Mouse (Mus musculus) intestine, embryonic 15.5 days (tissue): ENCODE data around the gene Usp37. TPM values are rescaled to one million over a fixed set of nuclear protein-coding genes. Genes with fewer than 3 reads are reported as not detected.

ENCODE experiments used
- ATAC-seq: fragments of 200-750 bp; cut with Nextera tagmentation; 2 replicates; pipeline ENCODE4 v1.8.0; 2017; ENCODE audit warnings: moderate TSS enrichment, moderate library complexity
- H3K27ac ChIP-seq: fragments of 300-500 bp; sonication (generic); 2 replicates; pipeline ENCODE4 v1.5.1; 2015; ENCODE audit warnings: mild to moderate bottlenecking, inconsistent platforms
- H3K27me3 ChIP-seq: fragments of 300-500 bp; sonication (generic); replicated peaks from 2 replicates; pipeline ENCODE4 v1.6.1; 2015; ENCODE audit warnings: inconsistent platforms
- H3K36me3 ChIP-seq: fragments of 300-500 bp; sonication (generic); 2 replicates; pipeline ENCODE4 v1.6.1; 2015; ENCODE audit warnings: inconsistent platforms
- H3K4me1 ChIP-seq: fragments of 300-500 bp; sonication (generic); replicated peaks from 2 replicates; pipeline ENCODE4 v1.6.1; 2015; ENCODE audit warnings: inconsistent platforms
- H3K4me2 ChIP-seq: fragments of 300-500 bp; sonication (generic); replicated peaks from 2 replicates; pipeline ENCODE4 v1.6.1; 2015; ENCODE audit warnings: mild to moderate bottlenecking, inconsistent platforms
- H3K4me3 ChIP-seq: fragments of 300-500 bp; sonication (generic); replicated peaks from 2 replicates; pipeline ENCODE4 v1.5.1; 2015; ENCODE audit warnings: inconsistent platforms
- H3K9ac ChIP-seq: fragments of 300-500 bp; sonication (generic); 2 replicates; pipeline ENCODE4 v1.6.1; 2015; ENCODE audit warnings: inconsistent platforms
- H3K9me3 ChIP-seq: fragments of 300-500 bp; sonication (generic); 2 replicates; pipeline ENCODE4 v1.6.1; 2016; ENCODE audit warnings: inconsistent platforms
- WGBS: fragments of 180-500 bp; shearing (Covaris S2); methylation state at CpG from one replicate; pipeline ENCODE4 v1.1.7; 2015; 5-methylcytosine and 5-hydroxymethylcytosine counted together
- polyA plus RNA-seq: library from polyadenylated mRNA; unstranded; fragments of >200 nt; fragmentation: Nextera tagmentation; extraction: Ambion mirVana; gene quantifications from 2 replicates; pipeline ENCODE4 v1.2.1, GENCODE M21; 2015

The Usp37 gene
- polyA plus RNA-seq, 1 experiment from 2014 or later = 26.0 TPM

- peaks cover 44% of the 10 kb centered on the region for H3K4me1 ChIP-seq
- WGBS = 36% methylated on average over 7 of the region's 7 CpGs
- no peak for ATAC-seq
These were observed 151.1 kb downstream of the Usp37 start for GRCm38 (mm10) chr1:74393010-74393409.

GRCm38 (mm10) chr1:74392446-74392994 is 151.6 kb downstream of the Usp37 start:
- Histone ChIP-seq H3K27ac (peak overlapping the region; percentile 99), H3K4me1 (peaks cover 47% of the 10 kb centered on the region), H3K4me3 (peak overlapping the region; percentile 85), H3K9ac (peak overlapping the region; percentile 84), H3K9me3 (no peaks in the 10 kb centered on the region), H3K4me2 (peak overlapping the region; percentile 94), H3K27me3 (no peaks in the 10 kb centered on the region), H3K36me3 (peaks cover 13% of the 10 kb centered on the region; the same call in 1 of the 2 replicates)
- ATAC-seq = peak; percentile 24
- WGBS = under 1% methylated on average over 16 of the region's 16 CpGs

More at GRCm38 (mm10) chr1:74393010-74393409, 151.1 kb downstream of the Usp37 start:
- H3K36me3 ChIP-seq = peaks cover 13% of the 10 kb centered on the region; the same call in 1 of the 2 replicates
- peak overlapping the region; percentile 84 for H3K9ac ChIP-seq
- peak overlapping the region; percentile 99 for H3K27ac ChIP-seq
- peak overlapping the region; percentile 94 for H3K4me2 ChIP-seq
- H3K27me3 ChIP-seq = no peaks in the 10 kb centered on the region
- H3K9me3 ChIP-seq = no peaks in the 10 kb centered on the region
- peak overlapping the region; percentile 85 for H3K4me3 ChIP-seq

GRCm38 (mm10) chr1:74391844-74392441 is 152.1 kb downstream of the Usp37 start:
- peak overlapping the region; percentile 84 for H3K9ac ChIP-seq
- WGBS = under 1% methylated on average over 58 of the region's 63 CpGs
- peak overlapping the region; percentile 99 for H3K27ac ChIP-seq
- no peaks in the 10 kb centered on the region for H3K27me3 ChIP-seq
- H3K4me1 ChIP-seq = peaks cover 51% of the 10 kb centered on the region
- ATAC-seq = peak; percentile 37
- no peaks in the 10 kb centered on the region for H3K9me3 ChIP-seq
- H3K36me3 ChIP-seq = peaks cover 13% of the 10 kb centered on the region; the same call in 1 of the 2 replicates
- H3K4me2 ChIP-seq = peak overlapping the region; percentile 94
- H3K4me3 ChIP-seq = peak overlapping the region; percentile 85

- Histone ChIP-seq H3K27ac (peak within 1 kb of the TSS; percentile 99), H3K36me3 (peaks cover 13% of the 10 kb centered on the region; the same call in 1 of the 2 replicates), H3K9me3 (no peaks in the 10 kb centered on the region), H3K27me3 (no peaks in the 10 kb centered on the region), H3K9ac (peak within 1 kb of the TSS; percentile 84), H3K4me1 (peaks cover 51% of the 10 kb centered on the region), H3K4me3 (peak within 1 kb of the TSS; percentile 85), H3K4me2 (peak within 1 kb of the TSS; percentile 94)
- peak; percentile 76 for ATAC-seq
- WGBS = 3% methylated on average over 50 of the region's 51 CpGs
These were observed 152.9 kb downstream of the Usp37 start, which contains the start of gene Ctdsp1 for GRCm38 (mm10) chr1:74390924-74391748. Ctdsp1 (plus strand) TSS chr1:74391509.

- H3K4me1 ChIP-seq = peaks cover 51% of the 10 kb centered on the region
- no peak for ATAC-seq
- H3K9me3 ChIP-seq = no peaks in the 10 kb centered on the region
These were observed 153.7 kb downstream of the Usp37 start for GRCm38 (mm10) chr1:74390287-74390906.

GRCm38 (mm10) chr1:74389831-74390286 is 154.2 kb downstream of the Usp37 start:
- H3K9ac ChIP-seq = peak overlapping the region; percentile 42
- peak overlapping the region; percentile 99 for H3K27ac ChIP-seq
- peaks cover 47% of the 10 kb centered on the region for H3K4me1 ChIP-seq
- H3K4me3 ChIP-seq = peak overlapping the region; percentile 85
- H3K27me3 ChIP-seq = no peaks in the 10 kb centered on the region
- peak overlapping the region; percentile 94 for H3K4me2 ChIP-seq
- peak; percentile 29 for ATAC-seq
- H3K9me3 ChIP-seq = no peaks in the 10 kb centered on the region
- 6% methylated on average over 29 of the region's 29 CpGs for WGBS
- H3K36me3 ChIP-seq = peaks cover 8% of the 10 kb centered on the region; the same call in 1 of the 2 replicates

More at GRCm38 (mm10) chr1:74390287-74390906, 153.7 kb downstream of the Usp37 start:
- Histone ChIP-seq H3K4me2 (peak overlapping the region; percentile 94), H3K27ac (peak overlapping the region; percentile 99), H3K4me3 (peak overlapping the region; percentile 85), H3K36me3 (peaks cover 13% of the 10 kb centered on the region; the same call in 1 of the 2 replicates), H3K27me3 (no peaks in the 10 kb centered on the region), H3K9ac (peak overlapping the region; percentile 42; the same call in 1 of the 2 replicates)
- WGBS = 3% methylated on average over 21 of the region's 21 CpGs

GRCm38 (mm10) chr1:74388398-74388920 is 155.6 kb downstream of the Usp37 start:
- H3K4me3 ChIP-seq = no peak overlapping the region
- H3K27ac ChIP-seq = 0 out of 2 replicates have a peak overlapping the region, but pooled peaks have one; percentile 100
- H3K9me3 ChIP-seq = no peaks in the 10 kb centered on the region
- H3K4me2 ChIP-seq = no peak overlapping the region
- 76% methylated on average over 7 of the region's 7 CpGs for WGBS
- H3K9ac ChIP-seq = no peak overlapping the region
- peaks cover 43% of the 10 kb centered on the region for H3K4me1 ChIP-seq
- ATAC-seq = no peak
- H3K36me3 ChIP-seq = no peaks in the 10 kb centered on the region
- H3K27me3 ChIP-seq = no peaks in the 10 kb centered on the region

- Histone ChIP-seq H3K9me3 (no peaks in the 10 kb centered on the region), H3K4me2 (peak overlapping the region; percentile 81), H3K4me3 (peak overlapping the region; percentile 51), H3K4me1 (peaks cover 34% of the 10 kb centered on the region), H3K36me3 (no peaks in the 10 kb centered on the region), H3K27ac (peak overlapping the region; percentile 100), H3K9ac (peak overlapping the region; percentile 69; the same call in 1 of the 2 replicates), H3K27me3 (no peaks in the 10 kb centered on the region)
- no peak for ATAC-seq
- WGBS = 55% methylated on average over 15 of the region's 15 CpGs
These were observed 156.6 kb downstream of the Usp37 start for GRCm38 (mm10) chr1:74387386-74387988.

GRCm38 (mm10) chr1:74386714-74387385 is 157.2 kb downstream of the Usp37 start:
- H3K9ac ChIP-seq = peak overlapping the region; percentile 69
- H3K27me3 ChIP-seq = no peaks in the 10 kb centered on the region
- peak overlapping the region; percentile 51 for H3K4me3 ChIP-seq
- peak overlapping the region; percentile 81 for H3K4me2 ChIP-seq
- no peaks in the 10 kb centered on the region for H3K36me3 ChIP-seq
- peak; percentile 82 for ATAC-seq
- H3K4me1 ChIP-seq = peaks cover 34% of the 10 kb centered on the region
- no peaks in the 10 kb centered on the region for H3K9me3 ChIP-seq
- under 1% methylated on average over 26 of the region's 26 CpGs for WGBS
- peak overlapping the region; percentile 100 for H3K27ac ChIP-seq

- no peaks in the 10 kb centered on the region for H3K36me3 ChIP-seq
- H3K4me3 ChIP-seq = peak overlapping the region; percentile 51
- no peaks in the 10 kb centered on the region for H3K9me3 ChIP-seq
- 54% methylated on average over 7 of the region's 10 CpGs for WGBS
- peak overlapping the region; percentile 100 for H3K27ac ChIP-seq
- H3K4me1 ChIP-seq = peaks cover 34% of the 10 kb centered on the region
- peak overlapping the region; percentile 81 for H3K4me2 ChIP-seq
- H3K9ac ChIP-seq = peak overlapping the region; percentile 69
- H3K27me3 ChIP-seq = no peaks in the 10 kb centered on the region
- no peak for ATAC-seq
These were observed 157.7 kb downstream of the Usp37 start for GRCm38 (mm10) chr1:74386363-74386713.

- ATAC-seq = no peak
- Histone ChIP-seq H3K9ac (no peak overlapping the region), H3K4me3 (no peak overlapping the region), H3K27me3 (no peaks in the 10 kb centered on the region), H3K4me1 (peaks cover 30% of the 10 kb centered on the region), H3K27ac (no peak overlapping the region), H3K9me3 (no peaks in the 10 kb centered on the region), H3K36me3 (no peaks in the 10 kb centered on the region), H3K4me2 (no peak overlapping the region)
- WGBS = 84% methylated on average over 8 of the region's 8 CpGs
These were observed 158.6 kb downstream of the Usp37 start for GRCm38 (mm10) chr1:74385531-74385930.
